Mouse (Mus musculus) bone marrow, adult 2 months (tissue): ENCODE data around the gene Ccdc138. TPM values are rescaled to one million over a fixed set of nuclear protein-coding genes. Genes with fewer than 3 reads are reported as not detected.
A peak's percentile ranks its signal among the peaks of the same experiment; 100 is the strongest.
"Not testable (repeated sequence)": the region's sequence is repeated elsewhere in the genome, so short reads cannot be mapped to it uniquely, and the experiment has no call there.

Experiments
- H3K27ac ChIP-seq: fragments of 200-500 bp; 2 replicates; pipeline ENCODE4 v1.5.1; 2012; ENCODE audit warnings: low read depth, mild to moderate bottlenecking, control low read depth, inconsistent platforms, low read length; ENCODE audit not compliant: control insufficient read depth, poor library complexity, insufficient read depth
- H3K4me1 ChIP-seq: fragments of 200-500 bp; 2 replicates; pipeline ENCODE4 v1.6.1; 2011; ENCODE audit warnings: low read length; ENCODE audit not compliant: control insufficient read depth, insufficient read depth
- H3K4me3 ChIP-seq: fragments of 200-500 bp; replicated peaks from 2 replicates; pipeline ENCODE3; 2011; ENCODE audit warnings: mild to moderate bottlenecking, low read depth, low read length, control low read depth; ENCODE audit not compliant: control insufficient read depth
- CTCF ChIP-seq: fragments of 200-500 bp; IDR thresholded peaks from 2 replicates; pipeline ENCODE4 v1.5.1; 2011; ENCODE audit warnings: low read length, control low read depth; ENCODE audit not compliant: control insufficient read depth, insufficient read depth
- POLR2A ChIP-seq: fragments of 200-500 bp; IDR thresholded peaks from 2 replicates; pipeline ENCODE4 v1.6.1; 2011; ENCODE audit warnings: low read depth, mild to moderate bottlenecking, control low read depth, low read length, borderline replicate concordance; ENCODE audit not compliant: control insufficient read depth
- WGBS: fragments of 180-500 bp; shearing (Covaris S2); methylation state at CpG from one replicate; pipeline ENCODE4 v1.1.7; 2018; 5-methylcytosine and 5-hydroxymethylcytosine counted together
- polyA plus RNA-seq: library from polyadenylated mRNA; stranded (reverse); fragments of >200 nt; gene quantifications from 2 replicates; pipeline ENCODE4 v1.2.4, GENCODE M21; 2011; ENCODE audit warnings: low replicate concordance; ENCODE audit not compliant: missing spikeins, insufficient read depth, insufficient read length

The Ccdc138 gene
- polyA plus RNA-seq, 1 experiment, result 2.8 TPM

- WGBS, result 82% methylated on average over 2 of the region's 2 CpGs
- H3K27ac ChIP-seq, result no peak overlapping the region
- TF ChIP-seq CTCF (no peak), POLR2A (no peak)
- no peaks in the 10 kb centered on the region; the same call in 1 of the 2 replicates for H3K4me1 ChIP-seq
- no peak overlapping the region for H3K4me3 ChIP-seq
Measured at GRCm38 (mm10) chr10:58495637-58496036, 2.1 kb upstream of the Ccdc138 start.

GRCm38 (mm10) chr10:58496732-58497131 lies 1.0 kb upstream of the Ccdc138 start:
- H3K27ac ChIP-seq, result no peak overlapping the region
- H3K4me3 ChIP-seq, result no peak overlapping the region
- TF ChIP-seq CTCF (no peak), POLR2A (no peak)
- H3K4me1 ChIP-seq, result no peaks in the 10 kb centered on the region; the same call in 1 of the 2 replicates

GRCm38 (mm10) chr10:58498516-58498915 lies 768 bp downstream of the Ccdc138 start:
- peak overlapping the region; percentile 95 for H3K4me3 ChIP-seq
- H3K27ac ChIP-seq, result no peak overlapping the region; the same call in 1 of the 2 replicates
- WGBS, result 23% methylated on average over 2 of the region's 2 CpGs
- no peak for TF ChIP-seq POLR2A
- TF ChIP-seq CTCF, result no peak
- H3K4me1 ChIP-seq, result no peaks in the 10 kb centered on the region; the same call in 1 of the 2 replicates

- H3K4me1 ChIP-seq, result no peaks in the 10 kb centered on the region
- H3K27ac ChIP-seq, result no peak overlapping the region
- 73% methylated on average over 1 of the region's 1 CpGs for WGBS
- TF ChIP-seq POLR2A, result no peak
- H3K4me3 ChIP-seq, result no peak overlapping the region
Measured at GRCm38 (mm10) chr10:58529358-58529757, 31.6 kb downstream of the Ccdc138 start.

GRCm38 (mm10) chr10:58530896-58531790 lies 33.4 kb downstream of the Ccdc138 start:
- Histone ChIP-seq H3K27ac (no peak overlapping the region), H3K4me3 (no peak overlapping the region), H3K4me1 (no peaks in the 10 kb centered on the region)
- TF ChIP-seq POLR2A (no peak), CTCF (no peak)
- WGBS, result 87% methylated on average over 10 of the region's 10 CpGs

- WGBS, result 89% methylated on average over 2 of the region's 2 CpGs
- Histone ChIP-seq H3K4me1 (no peaks in the 10 kb centered on the region), H3K4me3 (no peak overlapping the region), H3K27ac (no peak overlapping the region)
- TF ChIP-seq CTCF (no peak), POLR2A (no peak)
Measured at GRCm38 (mm10) chr10:58532177-58532576, 34.4 kb downstream of the Ccdc138 start.

GRCm38 (mm10) chr10:58536276-58536675 lies 38.5 kb downstream of the Ccdc138 start:
- 92% methylated on average over 5 of the region's 5 CpGs for WGBS
- not testable (repeated sequence) for H3K27ac ChIP-seq, H3K4me3 ChIP-seq, H3K4me1 ChIP-seq

- TF ChIP-seq CTCF (no peak), POLR2A (no peak)
- 88% methylated on average over 13 of the region's 13 CpGs for WGBS
- H3K27ac ChIP-seq, result no peak overlapping the region
Measured at GRCm38 (mm10) chr10:58540613-58541012, 42.9 kb downstream of the Ccdc138 start.

GRCm38 (mm10) chr10:58548739-58549138 lies 51.0 kb downstream of the Ccdc138 start:
- TF ChIP-seq CTCF (no peak), POLR2A (no peak)
- Histone ChIP-seq H3K27ac (no peak overlapping the region), H3K4me1 (no peaks in the 10 kb centered on the region), H3K4me3 (no peak overlapping the region)

More at GRCm38 (mm10) chr10:58540613-58541012, 42.9 kb downstream of the Ccdc138 start:
- no peak overlapping the region for H3K4me3 ChIP-seq
- H3K4me1 ChIP-seq, result no peaks in the 10 kb centered on the region
